Mouse (Mus musculus): ENCODE measurements at regions not wholly inside any gene's neighbourhood (a gene's known extent, or its start where the extent isn't known, plus 50 kb on each side); places are given as distances from the start of the nearest gene placed in this dataset.

- TF ChIP-seq CTCF (IDR thresholded peaks at IDR 0.05): no peak
These were observed 192.0 kb upstream of the Unc93a2 start for GRCm38 (mm10) chr17:7577227-7577626.

GRCm38 (mm10) chr17:7571481-7571880 lies 186.2 kb upstream of the Unc93a2 start:
- Histone ChIP-seq H3K4me3 (no peak overlapping the region), H3K27ac (no peak overlapping the region)
- no peak for TF ChIP-seq CTCF (IDR thresholded peaks at IDR 0.05)
- intact Hi-C loops (cut with DNase I): no loop called here
- no peak for DNase-seq (ENCODE audit: extremely low spot score in 1 of 2, low spot score in 2 of 2)

More at GRCm38 (mm10) chr17:7577227-7577626, 192.0 kb upstream of the Unc93a2 start:
- no peak overlapping the region for H3K4me3 ChIP-seq
- DNase-seq (ENCODE audit: extremely low spot score in 1 of 2, low spot score in 2 of 2): peak in 1 of 2 experiments; percentile 10
- intact Hi-C loops (cut with DNase I): no loop called here
- H3K27ac ChIP-seq: no peak overlapping the region

GRCm38 (mm10) chr17:7568482-7568881 lies 183.2 kb upstream of the Unc93a2 start:
- intact Hi-C loops (cut with DNase I): no loop called here

GRCm38 (mm10) chr17:7565771-7566170 lies 180.5 kb upstream of the Unc93a2 start:
- Histone ChIP-seq H3K4me3 (no peak overlapping the region), H3K27ac (no peak overlapping the region)
- no peak for TF ChIP-seq CTCF (IDR thresholded peaks at IDR 0.05)
- no peak for DNase-seq (ENCODE audit: extremely low spot score in 1 of 2, low spot score in 2 of 2)
- intact Hi-C loops (cut with DNase I): no loop called here

More at GRCm38 (mm10) chr17:7568482-7568881, 183.2 kb upstream of the Unc93a2 start:
- H3K27ac ChIP-seq: no peak overlapping the region
- no peak for DNase-seq (ENCODE audit: extremely low spot score in 1 of 2, low spot score in 2 of 2)
- TF ChIP-seq CTCF (IDR thresholded peaks at IDR 0.05): no peak
- H3K4me3 ChIP-seq: no peak overlapping the region

- no peak overlapping the region for H3K4me3 ChIP-seq
- intact Hi-C loops (cut with DNase I): no loop called here
- TF ChIP-seq CTCF (IDR thresholded peaks at IDR 0.05): no peak
- no peak overlapping the region for H3K27ac ChIP-seq
- DNase-seq (ENCODE audit: extremely low spot score in 1 of 2, low spot score in 2 of 2): no peak
These were observed 177.7 kb upstream of the Unc93a2 start for GRCm38 (mm10) chr17:7562940-7563339.

GRCm38 (mm10) chr17:7548456-7548855 lies 163.2 kb upstream of the Unc93a2 start:
- no peak for TF ChIP-seq CTCF (IDR thresholded peaks at IDR 0.05)
- H3K27ac ChIP-seq: no peak overlapping the region
- H3K4me3 ChIP-seq: no peak overlapping the region
- DNase-seq (ENCODE audit: extremely low spot score in 1 of 2, low spot score in 2 of 2): no peak
- intact Hi-C loops (cut with DNase I): no loop called here

GRCm38 (mm10) chr17:7538402-7539087 lies 153.3 kb upstream of the Unc93a2 start:
- DNase-seq (ENCODE audit: extremely low spot score in 1 of 2, low spot score in 2 of 2): no peak
- Histone ChIP-seq H3K27ac (no peak overlapping the region), H3K4me3 (no peak overlapping the region)
- no peak for TF ChIP-seq CTCF (IDR thresholded peaks at IDR 0.05)
- intact Hi-C loops (cut with DNase I): no loop called here

- no peak for DNase-seq (ENCODE audit: extremely low spot score in 1 of 2, low spot score in 2 of 2)
- Histone ChIP-seq H3K4me3 (no peak overlapping the region), H3K27ac (no peak overlapping the region)
- intact Hi-C loops (cut with DNase I): no loop called here
- TF ChIP-seq CTCF (IDR thresholded peaks at IDR 0.05): no peak
These were observed 152.5 kb upstream of the Unc93a2 start for GRCm38 (mm10) chr17:7537618-7538266.

GRCm38 (mm10) chr17:7537210-7537609 lies 151.9 kb upstream of the Unc93a2 start:
- no peak overlapping the region for H3K27ac ChIP-seq
- H3K4me3 ChIP-seq: no peak overlapping the region
- intact Hi-C loops (cut with DNase I): no loop called here
- TF ChIP-seq CTCF (IDR thresholded peaks at IDR 0.05): no peak
- DNase-seq (ENCODE audit: extremely low spot score in 1 of 2, low spot score in 2 of 2): no peak

- intact Hi-C loops (cut with DNase I): no loop called here
- TF ChIP-seq CTCF (IDR thresholded peaks at IDR 0.05): no peak
- H3K27ac ChIP-seq: no peak overlapping the region
- H3K4me3 ChIP-seq: no peak overlapping the region
- no peak for DNase-seq (ENCODE audit: extremely low spot score in 1 of 2, low spot score in 2 of 2)
These were observed 149.3 kb upstream of the Unc93a2 start for GRCm38 (mm10) chr17:7534386-7535059.

GRCm38 (mm10) chr17:7533552-7533951 lies 148.3 kb upstream of the Unc93a2 start:
- TF ChIP-seq CTCF (IDR thresholded peaks at IDR 0.05): no peak
- intact Hi-C loops (cut with DNase I): no loop called here
- no peak overlapping the region for H3K27ac ChIP-seq
- no peak overlapping the region for H3K4me3 ChIP-seq
- no peak for DNase-seq (ENCODE audit: extremely low spot score in 1 of 2, low spot score in 2 of 2)

- intact Hi-C loops (cut with DNase I): no loop called here
- no peak for DNase-seq (ENCODE audit: extremely low spot score in 1 of 2, low spot score in 2 of 2)
- no peak for TF ChIP-seq CTCF (IDR thresholded peaks at IDR 0.05)
- Histone ChIP-seq H3K4me3 (no peak overlapping the region), H3K27ac (no peak overlapping the region)
These were observed 147.4 kb upstream of the Unc93a2 start for GRCm38 (mm10) chr17:7532618-7533017.
